Mouse (Mus musculus): ENCODE data around the gene Scn2b.

- no peak for TF ChIP-seq CTCF (IDR thresholded peaks at IDR 0.05; ENCODE audit: low read depth)
- no peak for TF ChIP-seq EP300 (IDR thresholded peaks at IDR 0.05; ENCODE audit: low read depth)
These were observed 2.5 kb downstream of the Scn2b start for GRCm38 (mm10) chr9:45119954-45120530.
